Mouse (Mus musculus): ENCODE measurements around the gene Tmem171. TPM values are rescaled to one million over a fixed set of nuclear protein-coding genes. Genes with fewer than 3 reads are reported as not detected.

The Tmem171 gene
- polyA plus RNA-seq, 1 experiment from 2014 or later: 0.19 TPM

GRCm38 (mm10) chr13:98689605-98690290, 4.9 kb downstream of the Tmem171 start:
- no peak overlapping the region for H3K4me2 ChIP-seq
- no peak overlapping the region for H3K4me3 ChIP-seq (ENCODE audit: low read depth, low read length)
- DNase-seq (ENCODE audit: low spot score) (no peak), ATAC-seq (replicated peaks; ENCODE audit: low FRiP score) (no peak)
- no peaks in the 10 kb centered on the region for H3K36me3 ChIP-seq (ENCODE audit: control insufficient read depth, insufficient read depth, low read length)
- H3K9ac ChIP-seq (ENCODE audit: low read depth, low read length): no peak overlapping the region
- peaks cover 15% of the 10 kb centered on the region for H3K27me3 ChIP-seq (replicated peaks; ENCODE audit: control insufficient read depth, insufficient read depth, low read length)
- WGBS: 69% methylated on average over 11 of the region's 11 CpGs
- no peaks in the 10 kb centered on the region for H3K9me3 ChIP-seq (ENCODE audit: control insufficient read depth, low read length)
- no peak overlapping the region for H3K27ac ChIP-seq (ENCODE audit: low read depth, low read length)
- no peaks in the 10 kb centered on the region for H3K4me1 ChIP-seq (replicated peaks; ENCODE audit: control insufficient read depth, insufficient read depth, low read length)

- 77% methylated on average over 9 of the region's 9 CpGs for WGBS
- DNase-seq (ENCODE audit: low spot score): no peak
These were observed 6.7 kb downstream of the Tmem171 start for GRCm38 (mm10) chr13:98687931-98688330.

GRCm38 (mm10) chr13:98684144-98684900, 10.3 kb downstream of the Tmem171 start:
- 74% methylated on average over 9 of the region's 9 CpGs for WGBS
- H3K27ac ChIP-seq (ENCODE audit: low read depth, low read length): no peak overlapping the region

More at GRCm38 (mm10) chr13:98687931-98688330, 6.7 kb downstream of the Tmem171 start:
- H3K27me3 ChIP-seq (replicated peaks; ENCODE audit: control insufficient read depth, insufficient read depth, low read length): no peaks in the 10 kb centered on the region
- H3K4me2 ChIP-seq: no peak overlapping the region
- H3K9me3 ChIP-seq (ENCODE audit: control insufficient read depth, low read length): no peaks in the 10 kb centered on the region
- no peak overlapping the region for H3K4me3 ChIP-seq (ENCODE audit: low read depth, low read length)
- no peaks in the 10 kb centered on the region for H3K4me1 ChIP-seq (replicated peaks; ENCODE audit: control insufficient read depth, insufficient read depth, low read length)
- H3K36me3 ChIP-seq (ENCODE audit: control insufficient read depth, insufficient read depth, low read length): no peaks in the 10 kb centered on the region
- H3K9ac ChIP-seq (ENCODE audit: low read depth, low read length): no peak overlapping the region
- ATAC-seq (replicated peaks; ENCODE audit: low FRiP score): no peak
- no peak overlapping the region for H3K27ac ChIP-seq (ENCODE audit: low read depth, low read length)

GRCm38 (mm10) chr13:98683412-98683811, 11.2 kb downstream of the Tmem171 start:
- Histone ChIP-seq H3K9me3 (ENCODE audit: control insufficient read depth, low read length) (no peaks in the 10 kb centered on the region), H3K4me1 (replicated peaks; ENCODE audit: control insufficient read depth, insufficient read depth, low read length) (no peaks in the 10 kb centered on the region), H3K4me3 (ENCODE audit: low read depth, low read length) (no peak overlapping the region), H3K36me3 (ENCODE audit: control insufficient read depth, insufficient read depth, low read length) (no peaks in the 10 kb centered on the region), H3K9ac (ENCODE audit: low read depth, low read length) (no peak overlapping the region), H3K27me3 (replicated peaks; ENCODE audit: control insufficient read depth, insufficient read depth, low read length) (no peaks in the 10 kb centered on the region), H3K27ac (ENCODE audit: low read depth, low read length) (no peak overlapping the region), H3K4me2 (no peak overlapping the region)
- 66% methylated on average over 2 of the region's 2 CpGs for WGBS
- DNase-seq (ENCODE audit: low spot score) (no peak), ATAC-seq (replicated peaks; ENCODE audit: low FRiP score) (no peak)

More at GRCm38 (mm10) chr13:98684144-98684900, 10.3 kb downstream of the Tmem171 start:
- DNase-seq (ENCODE audit: low spot score) (no peak), ATAC-seq (replicated peaks; ENCODE audit: low FRiP score) (no peak)
- H3K4me3 ChIP-seq (ENCODE audit: low read depth, low read length): no peak overlapping the region
- no peaks in the 10 kb centered on the region for H3K9me3 ChIP-seq (ENCODE audit: control insufficient read depth, low read length)
- no peak overlapping the region for H3K4me2 ChIP-seq
- no peaks in the 10 kb centered on the region for H3K27me3 ChIP-seq (replicated peaks; ENCODE audit: control insufficient read depth, insufficient read depth, low read length)
- H3K9ac ChIP-seq (ENCODE audit: low read depth, low read length): no peak overlapping the region
- no peaks in the 10 kb centered on the region for H3K36me3 ChIP-seq (ENCODE audit: control insufficient read depth, insufficient read depth, low read length)
- H3K4me1 ChIP-seq (replicated peaks; ENCODE audit: control insufficient read depth, insufficient read depth, low read length): no peaks in the 10 kb centered on the region

- ATAC-seq (replicated peaks; ENCODE audit: low FRiP score): no peak
These were observed 14.1 kb downstream of the Tmem171 start for GRCm38 (mm10) chr13:98680470-98681060.

GRCm38 (mm10) chr13:98679631-98680041, 15.0 kb downstream of the Tmem171 start:
- no peak for DNase-seq (ENCODE audit: low spot score)
- WGBS: 29% methylated on average over 4 of the region's 4 CpGs
- no peak for ATAC-seq (replicated peaks; ENCODE audit: low FRiP score)

More at GRCm38 (mm10) chr13:98680470-98681060, 14.1 kb downstream of the Tmem171 start:
- Histone ChIP-seq H3K36me3 (ENCODE audit: control insufficient read depth, insufficient read depth, low read length) (no peaks in the 10 kb centered on the region), H3K4me1 (replicated peaks; ENCODE audit: control insufficient read depth, insufficient read depth, low read length) (no peaks in the 10 kb centered on the region), H3K9ac (ENCODE audit: low read depth, low read length) (no peak overlapping the region), H3K4me3 (ENCODE audit: low read depth, low read length) (no peak overlapping the region), H3K27me3 (replicated peaks; ENCODE audit: control insufficient read depth, insufficient read depth, low read length) (no peaks in the 10 kb centered on the region; the same call in 1 of the 2 replicates), H3K4me2 (no peak overlapping the region), H3K27ac (ENCODE audit: low read depth, low read length) (no peak overlapping the region), H3K9me3 (ENCODE audit: control insufficient read depth, low read length) (no peaks in the 10 kb centered on the region)
- no peak for DNase-seq (ENCODE audit: low spot score)
- WGBS: 73% methylated on average over 5 of the region's 5 CpGs

GRCm38 (mm10) chr13:98679230-98679629, 15.4 kb downstream of the Tmem171 start:
- no peak overlapping the region for H3K27ac ChIP-seq (ENCODE audit: low read depth, low read length)
- H3K9me3 ChIP-seq (ENCODE audit: control insufficient read depth, low read length): no peaks in the 10 kb centered on the region
- H3K9ac ChIP-seq (ENCODE audit: low read depth, low read length): no peak overlapping the region
- no peak overlapping the region for H3K4me3 ChIP-seq (ENCODE audit: low read depth, low read length)
- WGBS: 88% methylated on average over 1 of the region's 1 CpGs
- no peak for DNase-seq (ENCODE audit: low spot score)
- H3K4me2 ChIP-seq: no peak overlapping the region
- H3K36me3 ChIP-seq (ENCODE audit: control insufficient read depth, insufficient read depth, low read length): no peaks in the 10 kb centered on the region
- no peak for ATAC-seq (replicated peaks; ENCODE audit: low FRiP score)
- no peaks in the 10 kb centered on the region for H3K4me1 ChIP-seq (replicated peaks; ENCODE audit: control insufficient read depth, insufficient read depth, low read length)
- no peaks in the 10 kb centered on the region; the same call in 1 of the 2 replicates for H3K27me3 ChIP-seq (replicated peaks; ENCODE audit: control insufficient read depth, insufficient read depth, low read length)

More at GRCm38 (mm10) chr13:98679631-98680041, 15.0 kb downstream of the Tmem171 start:
- H3K9me3 ChIP-seq (ENCODE audit: control insufficient read depth, low read length): no peaks in the 10 kb centered on the region
- no peak overlapping the region for H3K4me3 ChIP-seq (ENCODE audit: low read depth, low read length)
- H3K4me1 ChIP-seq (replicated peaks; ENCODE audit: control insufficient read depth, insufficient read depth, low read length): no peaks in the 10 kb centered on the region
- H3K9ac ChIP-seq (ENCODE audit: low read depth, low read length): no peak overlapping the region
- no peaks in the 10 kb centered on the region; the same call in 1 of the 2 replicates for H3K27me3 ChIP-seq (replicated peaks; ENCODE audit: control insufficient read depth, insufficient read depth, low read length)
- H3K36me3 ChIP-seq (ENCODE audit: control insufficient read depth, insufficient read depth, low read length): no peaks in the 10 kb centered on the region
- H3K4me2 ChIP-seq: no peak overlapping the region
- no peak overlapping the region for H3K27ac ChIP-seq (ENCODE audit: low read depth, low read length)

GRCm38 (mm10) chr13:98673922-98674321, 20.7 kb downstream of the Tmem171 start:
- no peak for ATAC-seq (replicated peaks; ENCODE audit: low FRiP score)
- WGBS: 60% methylated on average over 4 of the region's 4 CpGs
- H3K36me3 ChIP-seq (ENCODE audit: control insufficient read depth, insufficient read depth, low read length): no peaks in the 10 kb centered on the region
- H3K27ac ChIP-seq (ENCODE audit: low read depth, low read length): no peak overlapping the region
- H3K4me3 ChIP-seq (ENCODE audit: low read depth, low read length): no peak overlapping the region
- H3K9ac ChIP-seq (ENCODE audit: low read depth, low read length): no peak overlapping the region
- no peak overlapping the region for H3K4me2 ChIP-seq
- no peaks in the 10 kb centered on the region; the same call in 1 of the 2 replicates for H3K27me3 ChIP-seq (replicated peaks; ENCODE audit: control insufficient read depth, insufficient read depth, low read length)
- H3K9me3 ChIP-seq (ENCODE audit: control insufficient read depth, low read length): no peaks in the 10 kb centered on the region
- no peaks in the 10 kb centered on the region for H3K4me1 ChIP-seq (replicated peaks; ENCODE audit: control insufficient read depth, insufficient read depth, low read length)
- DNase-seq (ENCODE audit: low spot score): no peak

Data from liver, embryonic 11.5 days (tissue).